Mouse (Mus musculus) thymus, postnatal 36 days (tissue): ENCODE data around the gene Olfr971.
"Not testable (repeated sequence)": the region's sequence is repeated elsewhere in the genome, so short reads cannot be mapped to it uniquely, and the experiment has no call there.

Experiments used
- DNase-seq, 2 experiments: peaks; one replicate each; pipeline ENCODE4 v3.0.0; 2022; ENCODE audit warnings: mixed read lengths in 2 of 2

Olfr971 gene

DNA sequence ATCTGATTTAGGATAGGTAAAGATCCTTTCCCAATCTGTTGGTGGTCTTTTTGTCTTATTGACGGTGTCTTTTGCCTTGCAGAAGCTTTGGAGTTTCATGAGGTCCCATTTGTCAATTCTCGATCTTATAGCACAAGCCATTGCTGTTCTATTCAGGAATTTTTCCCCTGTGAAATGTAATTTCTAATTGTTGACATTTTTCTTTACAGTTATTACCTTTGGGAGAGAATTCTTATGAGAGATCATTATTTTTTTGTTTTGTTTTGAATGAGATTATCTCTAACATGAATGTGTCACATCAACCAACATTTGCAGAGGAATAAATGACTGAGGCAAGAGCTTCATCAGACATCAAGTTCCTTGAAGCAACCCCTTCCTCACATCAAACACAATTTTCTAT is at the start of gene Olfr971:
Gene Olfr971, plus strand, starts transcription at position 301 of the 400 bp plus-strand sequence.
- DNase-seq, result not testable (repeated sequence)

DNA sequence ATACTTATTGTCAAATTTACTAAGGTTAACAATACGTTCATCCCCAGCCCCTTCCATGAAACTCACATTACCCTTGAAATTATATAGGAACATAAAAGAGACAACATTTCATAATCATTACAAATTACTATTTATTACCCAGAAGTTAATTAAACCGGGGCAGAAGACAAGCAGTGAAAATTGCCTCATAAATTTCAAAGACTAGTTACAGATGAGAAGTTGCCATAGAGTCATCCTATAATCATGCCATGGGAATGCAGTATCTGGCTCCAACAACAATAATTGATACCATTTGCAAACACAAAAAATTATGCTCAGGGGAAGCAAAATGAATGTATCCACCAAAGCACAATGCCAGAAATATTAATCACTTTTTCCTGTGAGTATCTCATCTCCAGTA is 46.1 kb upstream of the Olfr971 start, which contains the start of gene Olfr969:
Gene Olfr969, plus strand, starts transcription at position 388 of the 400 bp plus-strand sequence.
- no peak for DNase-seq

DNA sequence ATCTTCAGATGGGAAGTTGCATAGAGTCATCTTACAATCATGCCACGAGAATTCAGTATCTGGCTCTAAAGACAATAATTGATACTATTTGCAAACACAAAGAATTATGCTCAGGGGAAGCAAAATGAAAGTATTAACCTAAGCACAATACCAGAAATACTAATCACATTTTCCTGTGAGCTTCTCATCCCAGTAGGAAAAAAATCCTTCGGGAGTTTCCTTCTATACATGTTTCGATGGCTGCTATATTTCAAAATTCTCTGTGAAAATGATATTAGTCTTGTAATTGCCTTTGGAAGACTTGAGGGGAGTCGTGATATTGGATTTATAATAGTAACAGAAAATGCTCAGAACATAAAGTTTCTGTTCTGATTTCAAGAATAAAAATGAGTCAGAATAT is 28.1 kb upstream of the Olfr971 start, which contains the start of gene Olfr970:
Gene Olfr970, plus strand, starts transcription at position 301 of the 400 bp plus-strand sequence.
- no peak for DNase-seq

DNA sequence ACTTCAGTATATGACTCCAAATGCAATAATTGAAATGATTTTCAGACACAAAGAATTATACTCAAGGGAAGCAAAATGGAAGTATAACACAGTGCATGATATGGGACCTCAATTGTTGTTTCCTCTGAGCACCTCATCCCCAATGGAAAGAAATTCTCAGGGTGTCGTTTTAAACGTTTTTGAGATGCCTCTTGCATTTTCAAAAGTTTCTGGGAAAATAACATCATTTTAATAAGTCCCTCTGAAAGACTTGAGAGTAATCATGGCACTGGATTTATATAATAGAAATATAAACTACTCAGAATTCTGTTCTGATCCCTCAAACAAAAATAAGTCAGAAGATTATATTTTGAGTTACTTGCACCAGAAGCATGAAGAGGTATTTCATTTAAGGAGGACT is 29.4 kb downstream of the Olfr971 start, which contains the start of gene Olfr972:
Gene Olfr972, plus strand, starts transcription at position 301 of the 400 bp plus-strand sequence.
- no peak for DNase-seq

DNA sequence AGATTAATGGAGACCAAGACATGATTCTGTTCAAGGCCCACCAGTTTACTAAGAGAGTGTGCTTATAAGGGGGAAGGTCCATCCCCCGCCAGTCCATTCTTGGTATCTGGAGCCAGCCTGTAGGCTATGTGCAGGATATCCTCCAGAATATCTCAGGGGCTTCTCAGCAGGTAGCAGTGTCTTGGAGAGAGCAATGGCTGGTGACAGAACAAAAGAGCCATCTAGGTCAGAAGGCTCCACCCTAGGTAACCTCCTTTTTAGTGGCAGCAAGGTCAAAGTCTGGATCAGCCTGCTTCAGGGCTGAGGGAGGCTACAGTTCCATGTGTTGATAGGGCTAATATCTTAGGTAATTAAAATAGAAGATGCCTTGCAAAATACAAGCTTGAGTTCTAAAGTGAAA is 35.3 kb downstream of the Olfr971 start:
- DNase-seq, result not testable (repeated sequence)

DNA sequence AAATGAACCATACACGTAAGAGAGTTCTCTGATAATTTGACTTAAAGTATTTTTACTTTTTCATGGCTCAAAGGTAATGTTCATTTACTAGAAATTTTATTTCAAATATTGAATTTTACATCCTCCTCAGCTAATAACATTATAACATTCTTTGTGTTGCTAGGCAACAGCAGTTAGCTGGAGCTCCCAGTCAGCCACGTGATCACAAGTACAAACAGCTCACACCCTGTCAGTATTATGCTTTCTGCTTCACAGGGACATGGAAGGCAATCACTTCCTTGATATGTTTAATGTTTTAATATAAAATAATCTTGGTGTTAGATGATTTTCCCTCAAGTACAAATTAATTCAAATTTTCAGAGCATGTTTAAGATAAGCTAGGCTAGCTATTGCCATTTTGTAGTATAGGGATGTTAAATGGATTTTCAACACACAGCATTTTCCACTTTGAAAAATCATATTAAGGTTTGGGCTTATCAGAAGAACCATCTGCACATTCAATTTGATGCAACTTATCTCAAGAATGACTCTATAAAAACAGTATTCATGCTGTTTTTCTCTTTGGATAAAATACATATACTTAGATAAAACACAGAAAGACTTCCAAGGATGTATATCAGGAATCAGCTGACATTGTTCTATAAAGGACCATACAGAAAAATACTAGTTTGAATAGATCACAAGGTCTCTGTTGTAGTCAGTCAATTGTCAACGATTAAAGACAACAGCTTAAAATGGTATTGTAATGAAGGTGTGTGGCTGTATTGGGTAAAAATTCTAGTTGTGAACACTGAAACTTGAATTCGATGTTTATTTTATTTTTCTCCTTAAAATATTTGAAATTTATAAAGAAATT is 41.1 kb downstream of the Olfr971 start:
- not testable (repeated sequence) for DNase-seq
